Mouse (Mus musculus): ENCODE results near the gene Fbxo24.

DNA sequence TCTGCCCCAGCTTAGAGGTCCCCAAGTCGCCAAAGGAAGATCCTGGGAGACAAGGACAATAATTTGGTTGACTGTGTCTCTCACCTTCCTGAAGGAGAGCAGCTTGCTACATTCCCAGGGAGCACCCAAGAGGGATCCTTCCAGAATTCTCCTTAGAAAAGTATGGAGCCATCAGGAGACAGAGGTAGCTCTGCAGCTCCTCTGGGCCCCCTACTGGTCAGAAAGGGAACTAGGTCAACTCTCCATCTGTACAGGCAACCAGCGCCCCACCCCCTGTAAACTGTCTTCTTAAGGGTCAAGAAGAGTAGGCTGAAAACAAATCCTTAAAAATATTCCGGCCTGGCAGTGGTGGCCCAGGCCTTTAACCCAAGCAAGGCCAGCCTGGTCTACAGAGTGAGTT is 23.7 kb upstream of the Fbxo24 start:
- TF ChIP-seq CTCF (IDR thresholded peaks at IDR 0.05; ENCODE audit: low read depth, low read length) (peak; percentile 77), POLR2A (IDR thresholded peaks at IDR 0.05; ENCODE audit: borderline replicate concordance, low read depth, low read length) (no peak)

All from bone marrow macrophage, adult 2 months (primary cell).